8 mouse cellular contexts compared by ENCODE assay signal in genomic region chr19:38053227-38054041, GRCm38 (mm10). TPM values are rescaled to one million over a fixed set of nuclear protein-coding genes. Genes with fewer than 3 reads are reported as not detected.
DNase-seq lines count a peak whose midpoint lies in the region; ATAC-seq and TF ChIP-seq lines count a peak whose summit lies in the region.

No protein-coding gene starts in this region.

- no peak for ATAC-seq in forebrain, embryonic 15.5 days (replicated peaks)
- ATAC-seq in liver, embryonic 12.5 days, result no peak
- no peak for ATAC-seq in stomach, embryonic 15.5 days (ENCODE audit: insufficient read depth, low FRiP score, low read depth)

- TF ChIP-seq CTCF in lung, adult 2 months (IDR thresholded peaks at IDR 0.05; ENCODE audit: insufficient read depth, low read length), result 0 out of 2 replicates have a peak, but pooled peaks have one; percentile 32
- TF ChIP-seq CTCF in brain, embryonic 14.5 days (IDR thresholded peaks at IDR 0.05; ENCODE audit: borderline replicate concordance, extremely low read depth, insufficient read depth, insufficient read length), result peak; percentile 60; the same call in 1 of the 2 replicates

- H3K4me3 ChIP-seq in lung, adult 2 months (replicated peaks; ENCODE audit: extremely low read depth, low read depth, low read length), result peak overlapping the region; percentile 5
- peak overlapping the region; percentile 66 for H3K4me3 ChIP-seq in forebrain, embryonic 15.5 days
- peak overlapping the region; percentile 61 for H3K4me3 ChIP-seq in liver, embryonic 12.5 days
- H3K4me3 ChIP-seq in stomach, embryonic 15.5 days (replicated peaks), result peak overlapping the region; percentile 82

- WGBS in lung, adult 2 months, result 18% methylated on average over 8 of the region's 8 CpGs
- WGBS in forebrain, embryonic 15.5 days, result 31% methylated on average over 8 of the region's 8 CpGs
- WGBS in liver, embryonic 12.5 days (ENCODE audit: insufficient replicate concordance), result 20% methylated on average over 8 of the region's 8 CpGs
- WGBS in stomach, embryonic 15.5 days, result 25% methylated on average over 8 of the region's 8 CpGs

- TF ChIP-seq POLR2A in lung, adult 2 months (IDR thresholded peaks at IDR 0.05; ENCODE audit: borderline replicate concordance, extremely low read depth, low read depth, low read length), result no peak
- TF ChIP-seq POLR2A in brain, embryonic 14.5 days (IDR thresholded peaks at IDR 0.05; ENCODE audit: borderline replicate concordance, extremely low read depth, insufficient read depth, insufficient read length, poor library complexity, severe bottlenecking), result no peak

- no peak for DNase-seq in lung, adult 2 months
- no peak for DNase-seq in lung, adult 18-20 months
- peak; percentile 83 for DNase-seq in brain, embryonic 14.5 days (ENCODE audit: low read depth)
- DNase-seq in urinary bladder, postnatal 14 days (ENCODE audit: low spot score), result no peak
- DNase-seq in yolk sac, embryonic 10.5 days (ENCODE audit: low spot score), result no peak

- peak overlapping the region; percentile 47 for H3K4me2 ChIP-seq in forebrain, embryonic 15.5 days (replicated peaks)
- peak overlapping the region; percentile 67 for H3K4me2 ChIP-seq in liver, embryonic 12.5 days
- peak overlapping the region; percentile 73 for H3K4me2 ChIP-seq in stomach, embryonic 15.5 days

- no peaks in the 10 kb centered on the region for H3K27me3 ChIP-seq in forebrain, embryonic 15.5 days
- H3K27me3 ChIP-seq in liver, embryonic 12.5 days (replicated peaks), result peaks cover 45% of the 10 kb centered on the region
- H3K27me3 ChIP-seq in stomach, embryonic 15.5 days (replicated peaks), result no peaks in the 10 kb centered on the region

- H3K9me3 ChIP-seq in forebrain, embryonic 15.5 days, result no peaks in the 10 kb centered on the region
- no peaks in the 10 kb centered on the region for H3K9me3 ChIP-seq in liver, embryonic 12.5 days (replicated peaks)
- H3K9me3 ChIP-seq in stomach, embryonic 15.5 days, result no peaks in the 10 kb centered on the region

- peaks cover 5% of the 10 kb centered on the region; the same call in 1 of the 2 replicates for H3K4me1 ChIP-seq in lung, adult 2 months (ENCODE audit: control insufficient read depth, insufficient read depth, low read length)
- H3K4me1 ChIP-seq in forebrain, embryonic 15.5 days, result peaks cover 22% of the 10 kb centered on the region
- peaks cover 24% of the 10 kb centered on the region for H3K4me1 ChIP-seq in liver, embryonic 12.5 days
- peaks cover 10% of the 10 kb centered on the region; the same call in 1 of the 2 replicates for H3K4me1 ChIP-seq in stomach, embryonic 15.5 days

- peak overlapping the region; percentile 56; the same call in 1 of the 2 replicates for H3K9ac ChIP-seq in forebrain, embryonic 15.5 days (replicated peaks)
- H3K9ac ChIP-seq in liver, embryonic 12.5 days, result no peak overlapping the region
- H3K9ac ChIP-seq in stomach, embryonic 15.5 days, result no peak overlapping the region

- H3K27ac ChIP-seq in forebrain, embryonic 15.5 days (replicated peaks), result peak overlapping the region; percentile 61; the same call in 1 of the 2 replicates
- no peak overlapping the region for H3K27ac ChIP-seq in liver, embryonic 12.5 days
- H3K27ac ChIP-seq in stomach, embryonic 15.5 days, result peak overlapping the region; percentile 55

- no peaks in the 10 kb centered on the region for H3K36me3 ChIP-seq in forebrain, embryonic 15.5 days
- H3K36me3 ChIP-seq in liver, embryonic 12.5 days, result no peaks in the 10 kb centered on the region
- H3K36me3 ChIP-seq in stomach, embryonic 15.5 days, result no peaks in the 10 kb centered on the region

RNA-seq across cellular contexts. Expression of gene Cep55, which starts 1.4 kb away (rescaled TPM):
- 0.38 and 0.40 TPM in 2 replicates for polyA plus RNA-seq in lung, adult 2 months (2012; rRNA removed)
- polyA plus RNA-seq in brain, embryonic 14.5 days (2012; rRNA removed), result 9.3 and 15.9 TPM in 2 replicates
- polyA plus RNA-seq in forebrain, embryonic 15.5 days (2015; fragmentation: Nextera tagmentation; extraction: Ambion mirVana), result 16.6 and 17.9 TPM in 2 replicates
- 8.6 and 9.6 TPM in 2 replicates for polyA plus RNA-seq in liver, embryonic 12.5 days (2016; fragmentation: Nextera tagmentation; extraction: Ambion mirVana)
- 25.9 and 26.7 TPM in 2 replicates for polyA plus RNA-seq in stomach, embryonic 15.5 days (2015; fragmentation: Nextera tagmentation; extraction: Ambion mirVana)

RNA-seq across cellular contexts. Expression of gene Myof, which starts 10.1 kb away (rescaled TPM):
- 46.7 and 51.8 TPM in 2 replicates for polyA plus RNA-seq in lung, adult 2 months (2012; rRNA removed)
- 3.4 and 4.6 TPM in 2 replicates for polyA plus RNA-seq in brain, embryonic 14.5 days (2012; rRNA removed)
- 1.4 and 1.7 TPM in 2 replicates for polyA plus RNA-seq in forebrain, embryonic 15.5 days (2015; fragmentation: Nextera tagmentation; extraction: Ambion mirVana)
- 0.66 and 0.97 TPM in 2 replicates for polyA plus RNA-seq in liver, embryonic 12.5 days (2016; fragmentation: Nextera tagmentation; extraction: Ambion mirVana)
- 14.1 and 15.9 TPM in 2 replicates for polyA plus RNA-seq in stomach, embryonic 15.5 days (2015; fragmentation: Nextera tagmentation; extraction: Ambion mirVana)

RNA-seq across cellular contexts. Expression of gene Ffar4, which starts 43.4 kb away (rescaled TPM):
- polyA plus RNA-seq in lung, adult 2 months (2012; rRNA removed), result 21.8 and 27.8 TPM in 2 replicates
- polyA plus RNA-seq in brain, embryonic 14.5 days (2012; rRNA removed), result 0.10 TPM in 2 replicates
- 0.15 TPM in 1 of 2 replicates, not detected in the other for polyA plus RNA-seq in forebrain, embryonic 15.5 days (2015; fragmentation: Nextera tagmentation; extraction: Ambion mirVana)
- polyA plus RNA-seq in liver, embryonic 12.5 days (2016; fragmentation: Nextera tagmentation; extraction: Ambion mirVana), result 0.18 and 0.54 TPM in 2 replicates
- 5.3 and 7.0 TPM in 2 replicates for polyA plus RNA-seq in stomach, embryonic 15.5 days (2015; fragmentation: Nextera tagmentation; extraction: Ambion mirVana)

Comparison
In these comparisons a context has a peak if more than half of its experiments do, and no peak if none do; other contexts are left out.
1. H3K4me3 ChIP-seq: peak in every context shown above with its lines; median percentile 82 in stomach, embryonic 15.5 days; 66 in forebrain, embryonic 15.5 days; 61 in liver, embryonic 12.5 days; 5 in lung, adult 2 months.